Mouse (Mus musculus) testis, adult 2 months (tissue): ENCODE results near the gene Tspan18. TPM values are rescaled to one million over a fixed set of nuclear protein-coding genes. Genes with fewer than 3 reads are reported as not detected.
A peak's percentile ranks its signal among the peaks of the same experiment; 100 is the strongest.

Experiments used
- H3K27ac ChIP-seq: fragments of 200-500 bp; 2 replicates; pipeline ENCODE4 v1.5.1; 2012; ENCODE audit warnings: low read depth, low read length; ENCODE audit not compliant: control insufficient read depth, insufficient read depth
- H3K27me3 ChIP-seq: fragments of 200-500 bp; 2 replicates; pipeline ENCODE4 v1.6.1; 2012; ENCODE audit warnings: mild to moderate bottlenecking, low read length, moderate library complexity; ENCODE audit not compliant: control insufficient read depth, insufficient read depth
- H3K36me3 ChIP-seq: fragments of 200-500 bp; 2 replicates; pipeline ENCODE4 v1.6.1; 2012; ENCODE audit warnings: mild to moderate bottlenecking, low read length; ENCODE audit not compliant: control insufficient read depth, insufficient read depth
- H3K4me1 ChIP-seq: fragments of 200-500 bp; 2 replicates; pipeline ENCODE4 v1.6.1; 2012; ENCODE audit warnings: low read length; ENCODE audit not compliant: control insufficient read depth, insufficient read depth
- H3K4me3 ChIP-seq: fragments of 200-500 bp; 2 replicates; pipeline ENCODE4 v1.5.1; 2012; ENCODE audit warnings: low read depth, mild to moderate bottlenecking, low read length, moderate library complexity, mixed read lengths; ENCODE audit not compliant: control insufficient read depth
- CTCF ChIP-seq: fragments of 200-500 bp; IDR thresholded peaks from 2 replicates; pipeline ENCODE4 v1.5.1; 2012; ENCODE audit warnings: low read depth, mild to moderate bottlenecking, inconsistent platforms, low read length, moderate library complexity; ENCODE audit not compliant: control insufficient read depth, insufficient read depth, insufficient replicate concordance
- POLR2A ChIP-seq: fragments of 200-500 bp; IDR thresholded peaks from 2 replicates; pipeline ENCODE4 v1.6.1; 2012; ENCODE audit warnings: low read depth, mild to moderate bottlenecking, inconsistent platforms, low read length, moderate library complexity; ENCODE audit not compliant: control insufficient read depth
- polyA plus RNA-seq: library from polyadenylated mRNA; depleted of rRNA; stranded (reverse); fragments of >200 nt; gene quantifications from 2 replicates; pipeline ENCODE4 v1.2.3, GENCODE M21; 2012

Tspan18 gene
- polyA plus RNA-seq, 1 experiment = 15.8 TPM

GRCm38 (mm10) chr2:93306898-93307297 lies 27.4 kb downstream of the Tspan18 start:
- no peaks in the 10 kb centered on the region for H3K4me1 ChIP-seq
- no peaks in the 10 kb centered on the region for H3K36me3 ChIP-seq
- TF ChIP-seq POLR2A = no peak
- no peak for TF ChIP-seq CTCF
- no peak overlapping the region for H3K27ac ChIP-seq
- H3K4me3 ChIP-seq = peak overlapping the region; percentile 63
- H3K27me3 ChIP-seq = no peaks in the 10 kb centered on the region

GRCm38 (mm10) chr2:93304273-93304634 lies 30.1 kb downstream of the Tspan18 start:
- no peak overlapping the region for H3K27ac ChIP-seq
- H3K4me3 ChIP-seq = no peak overlapping the region
- no peaks in the 10 kb centered on the region for H3K4me1 ChIP-seq
- no peaks in the 10 kb centered on the region for H3K36me3 ChIP-seq
- no peak for TF ChIP-seq POLR2A
- no peak for TF ChIP-seq CTCF
- no peaks in the 10 kb centered on the region for H3K27me3 ChIP-seq

GRCm38 (mm10) chr2:93303585-93304272 lies 30.6 kb downstream of the Tspan18 start:
- H3K4me3 ChIP-seq = no peak overlapping the region
- TF ChIP-seq CTCF = no peak
- no peak for TF ChIP-seq POLR2A
- no peak overlapping the region for H3K27ac ChIP-seq
- no peaks in the 10 kb centered on the region for H3K4me1 ChIP-seq
- H3K27me3 ChIP-seq = no peaks in the 10 kb centered on the region
- no peaks in the 10 kb centered on the region for H3K36me3 ChIP-seq

- H3K27ac ChIP-seq = no peak overlapping the region
- no peak overlapping the region for H3K4me3 ChIP-seq
- H3K27me3 ChIP-seq = no peaks in the 10 kb centered on the region
- H3K4me1 ChIP-seq = no peaks in the 10 kb centered on the region
- TF ChIP-seq POLR2A (no peak), CTCF (no peak)
- no peaks in the 10 kb centered on the region for H3K36me3 ChIP-seq
Observed at GRCm38 (mm10) chr2:93303260-93303584, 31.1 kb downstream of the Tspan18 start.

GRCm38 (mm10) chr2:93297656-93298055 lies 36.6 kb downstream of the Tspan18 start:
- Histone ChIP-seq H3K27ac (no peak overlapping the region), H3K4me3 (no peak overlapping the region), H3K4me1 (no peaks in the 10 kb centered on the region), H3K27me3 (no peaks in the 10 kb centered on the region), H3K36me3 (no peaks in the 10 kb centered on the region)
- TF ChIP-seq CTCF = no peak
- TF ChIP-seq POLR2A = no peak

- H3K27me3 ChIP-seq = no peaks in the 10 kb centered on the region
- H3K4me3 ChIP-seq = no peak overlapping the region
- TF ChIP-seq POLR2A = no peak
- H3K4me1 ChIP-seq = no peaks in the 10 kb centered on the region
- no peaks in the 10 kb centered on the region for H3K36me3 ChIP-seq
- no peak overlapping the region for H3K27ac ChIP-seq
Observed at GRCm38 (mm10) chr2:93291186-93291926, 42.9 kb downstream of the Tspan18 start.

- H3K4me1 ChIP-seq = no peaks in the 10 kb centered on the region
- no peaks in the 10 kb centered on the region for H3K36me3 ChIP-seq
- no peak overlapping the region for H3K4me3 ChIP-seq
- no peak for TF ChIP-seq CTCF
- TF ChIP-seq POLR2A = no peak
- H3K27me3 ChIP-seq = no peaks in the 10 kb centered on the region
- H3K27ac ChIP-seq = no peak overlapping the region
Observed at GRCm38 (mm10) chr2:93290345-93291118, 43.8 kb downstream of the Tspan18 start.
